In genomic region chr8:11112908-11113532, GRCm38 (mm10) we compare ENCODE assay signal across 12 mouse cellular contexts.
DNase-seq lines count a peak whose midpoint lies in the region; ATAC-seq and TF ChIP-seq lines count a peak whose summit lies in the region.
"Had no signal": no experiment of that assay in that cellular context is flagged by ENCODE, and none has a peak within 500 bp of the region (broad histone marks: within the 10 kb centered on the region; RNA-seq: fewer than 3 reads in every experiment).

No protein-coding gene starts in this region.

- H3K9me3 ChIP-seq in lung, embryonic 14.5 days (ENCODE audit: low read depth, low read length), result no peaks in the 10 kb centered on the region
- H3K9me3 ChIP-seq in G1E (replicated peaks), result no peaks in the 10 kb centered on the region
- no peaks in the 10 kb centered on the region for H3K9me3 ChIP-seq in heart, embryonic 10.5 days
- H3K9me3 ChIP-seq: embryonic facial prominence, embryonic 13.5 days; heart, embryonic 13.5 days had no signal

- no peaks in the 10 kb centered on the region for H3K4me1 ChIP-seq in lung, embryonic 14.5 days (ENCODE audit: insufficient read depth)
- peaks cover 12% of the 10 kb centered on the region for H3K4me1 ChIP-seq in G1E (ENCODE audit: insufficient read depth, low read depth, low read length)
- H3K4me1 ChIP-seq in kidney, adult 2 months (ENCODE audit: control insufficient read depth, insufficient read depth, low read length), result peaks cover 9% of the 10 kb centered on the region; the same call in 1 of the 2 replicates
- H3K4me1 ChIP-seq in heart, embryonic 10.5 days, result peaks cover 11% of the 10 kb centered on the region

- H3K27ac ChIP-seq in lung, embryonic 14.5 days (ENCODE audit: low read depth), result no peak overlapping the region
- H3K27ac ChIP-seq in kidney, adult 2 months (ENCODE audit: insufficient read depth, low read depth, low read length), result no peak overlapping the region
- H3K27ac ChIP-seq in heart, embryonic 10.5 days, result no peak overlapping the region
- H3K27ac ChIP-seq: embryonic facial prominence, embryonic 13.5 days; heart, embryonic 13.5 days; hindbrain, postnatal 0 days had no signal

- no peak overlapping the region for H3K4me3 ChIP-seq in lung, embryonic 14.5 days (ENCODE audit: low read depth, low read length)
- H3K4me3 ChIP-seq in G1E (ENCODE audit: low read depth, low read length), result no peak overlapping the region
- no peak overlapping the region for H3K4me3 ChIP-seq in kidney, adult 2 months (ENCODE audit: insufficient read depth, low read depth, low read length)
- no peak overlapping the region for H3K4me3 ChIP-seq in heart, embryonic 10.5 days
- H3K4me3 ChIP-seq: embryonic facial prominence, embryonic 13.5 days; heart, embryonic 13.5 days had no signal

- TF ChIP-seq CTCF in lung, embryonic 14.5 days (IDR thresholded peaks at IDR 0.05; ENCODE audit: low read depth), result no peak
- TF ChIP-seq CTCF in G1E (IDR thresholded peaks at IDR 0.05; ENCODE audit: low read depth, low read length), result no peak
- no peak for TF ChIP-seq CTCF in kidney, adult 2 months (conservative IDR thresholded peaks at IDR 0.05; ENCODE audit: insufficient read depth, insufficient read length, low read depth, low read length)

- no peaks in the 10 kb centered on the region for H3K36me3 ChIP-seq in lung, embryonic 14.5 days (ENCODE audit: insufficient read depth)
- H3K36me3 ChIP-seq in G1E (replicated peaks), result no peaks in the 10 kb centered on the region
- no peaks in the 10 kb centered on the region for H3K36me3 ChIP-seq in kidney, adult 2 months (ENCODE audit: control insufficient read depth, insufficient read depth, low read length)
- H3K36me3 ChIP-seq in heart, embryonic 10.5 days, result no peaks in the 10 kb centered on the region
- H3K36me3 ChIP-seq: embryonic facial prominence, embryonic 13.5 days; heart, embryonic 13.5 days had no signal

- H3K9ac ChIP-seq in lung, embryonic 14.5 days, result no peak overlapping the region
- H3K9ac ChIP-seq: embryonic facial prominence, embryonic 13.5 days; heart, embryonic 13.5 days had no signal

- 59% methylated on average over 7 of the region's 7 CpGs for WGBS in lung, embryonic 14.5 days
- WGBS in kidney, adult 2 months, result 47% methylated on average over 7 of the region's 7 CpGs
- WGBS in heart, embryonic 10.5 days, result 56% methylated on average over 7 of the region's 7 CpGs

- H3K27me3 ChIP-seq in lung, embryonic 14.5 days (ENCODE audit: insufficient read depth, low read length), result no peaks in the 10 kb centered on the region
- peaks cover 38% of the 10 kb centered on the region for H3K27me3 ChIP-seq in G1E (ENCODE audit: insufficient read depth, low read length)
- H3K27me3 ChIP-seq in kidney, adult 2 months (replicated peaks; ENCODE audit: control insufficient read depth, insufficient read depth, low read length), result no peaks in the 10 kb centered on the region
- H3K27me3 ChIP-seq in heart, embryonic 10.5 days (ENCODE audit: insufficient read depth, poor library complexity, severe bottlenecking), result no peaks in the 10 kb centered on the region
- H3K27me3 ChIP-seq: embryonic facial prominence, embryonic 13.5 days had no signal

- TF ChIP-seq POLR2A in kidney, adult 2 months (IDR thresholded peaks at IDR 0.05; ENCODE audit: low read depth, low read length), result no peak

- no peak for ATAC-seq in lung, embryonic 14.5 days (ENCODE audit: insufficient read depth)
- peak; percentile 45; the same call in 1 of the 2 replicates for ATAC-seq in G1E (ENCODE audit: extremely low read depth, insufficient number of reproducible peaks, low FRiP score, poor library complexity, severe bottlenecking)
- ATAC-seq: hindbrain, postnatal 0 days had no signal

- H3K4me2 ChIP-seq in lung, embryonic 14.5 days, result no peak overlapping the region
- H3K4me2 ChIP-seq: embryonic facial prominence, embryonic 13.5 days; heart, embryonic 13.5 days had no signal

- peak; percentile 20 for DNase-seq in lung, embryonic 14.5 days
- DNase-seq in lung, postnatal 4 days, result no peak
- DNase-seq in G1E (ENCODE audit: low spot score), result peak; percentile 18
- peak; percentile 39 for DNase-seq in kidney, adult 2 months
- peak; percentile 5 for DNase-seq in naive thymus-derived CD4-positive, alpha-beta T cell, adult 2 months (ENCODE audit: low read depth)
- DNase-seq in heart, embryonic 10.5 days (ENCODE audit: low spot score), result no peak
- DNase-seq in adrenal gland, adult 18-20 months (ENCODE audit: low spot score in 2 of 2), result no peak
- no peak for DNase-seq in MN1 (ENCODE audit: low spot score)
- DNase-seq: cerebellum, adult 8-10 months had no signal

Comparison
In these comparisons a context has a peak if more than half of its experiments do, and no peak if none do; other contexts are left out.
1. DNase-seq: peak in lung, embryonic 14.5 days (single experiment), G1E (single experiment), kidney, adult 2 months (single experiment) and naive thymus-derived CD4-positive, alpha-beta T cell, adult 2 months (single experiment); none in lung, postnatal 4 days (0 of 2), heart, embryonic 10.5 days (single experiment), adrenal gland, adult 18-20 months (0 of 2) and MN1 (single experiment).